Mouse (Mus musculus): ENCODE results near the gene Cdc25b. TPM values are rescaled to one million over a fixed set of nuclear protein-coding genes. Genes with fewer than 3 reads are reported as not detected.

Cdc25b gene
- polyA plus RNA-seq, 2 experiments, result 166 to 184 TPM

DNA sequence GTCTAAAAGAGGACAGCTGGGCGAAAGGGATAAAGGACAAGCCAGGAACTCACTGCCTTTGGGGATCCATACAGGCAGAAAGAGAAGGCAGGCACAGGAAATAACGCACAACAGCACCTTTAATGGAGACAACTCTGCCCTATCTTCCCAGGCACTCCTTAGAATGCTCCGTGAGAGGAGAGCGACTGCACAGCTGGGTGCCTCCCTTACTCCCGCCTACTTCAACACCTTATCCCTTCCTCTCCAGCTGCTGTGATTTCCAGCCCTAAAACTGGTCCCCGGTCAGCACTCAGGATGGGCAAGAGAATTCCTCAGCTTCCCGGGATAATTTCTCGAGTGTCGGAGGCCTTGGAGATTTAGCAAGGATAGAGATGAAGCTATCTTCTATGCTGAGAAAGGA is 15.8 kb upstream of the Cdc25b start:
- peaks cover 5 to 6% of the 10 kb centered on the region in 2 experiments; a peak in 3 of 4 replicates for H3K4me1 ChIP-seq (replicated peaks; ENCODE audit: control insufficient read depth in 2 of 2, insufficient read depth in 2 of 2, low read length in 1 of 2)
- WGBS (ENCODE audit: insufficient replicate concordance), result 17% methylated on average over 9 of the region's 9 CpGs
- ATAC-seq (ENCODE audit: insufficient read depth) (no peak), DNase-seq (ENCODE audit: low read depth in 3 of 3, low spot score in 3 of 3) (no peak)
- peaks cover 57% of the 10 kb centered on the region for H3K27me3 ChIP-seq (ENCODE audit: control insufficient read depth, insufficient read depth, low read length)
- H3K9me3 ChIP-seq (ENCODE audit: control insufficient read depth, low read length), result no peaks in the 10 kb centered on the region
- no peak for TF ChIP-seq CTCF (IDR thresholded peaks at IDR 0.05; ENCODE audit: low read depth)
- no peak for TF ChIP-seq EP300 (IDR thresholded peaks at IDR 0.05; ENCODE audit: low read depth)
- no peak overlapping the region for H3K9ac ChIP-seq (replicated peaks)
- no peaks in the 10 kb centered on the region for H3K36me3 ChIP-seq (replicated peaks; ENCODE audit: control insufficient read depth, insufficient read depth, low read depth)
- no peak overlapping the region for H3K4me2 ChIP-seq (ENCODE audit: low read depth)
- no peak overlapping the region for H3K27ac ChIP-seq
- H3K4me3 ChIP-seq (ENCODE audit: insufficient read depth in 1 of 2, low read depth in 2 of 2, low read length in 2 of 2), result no peak overlapping the region; a peak in 1 of 4 replicates

DNA sequence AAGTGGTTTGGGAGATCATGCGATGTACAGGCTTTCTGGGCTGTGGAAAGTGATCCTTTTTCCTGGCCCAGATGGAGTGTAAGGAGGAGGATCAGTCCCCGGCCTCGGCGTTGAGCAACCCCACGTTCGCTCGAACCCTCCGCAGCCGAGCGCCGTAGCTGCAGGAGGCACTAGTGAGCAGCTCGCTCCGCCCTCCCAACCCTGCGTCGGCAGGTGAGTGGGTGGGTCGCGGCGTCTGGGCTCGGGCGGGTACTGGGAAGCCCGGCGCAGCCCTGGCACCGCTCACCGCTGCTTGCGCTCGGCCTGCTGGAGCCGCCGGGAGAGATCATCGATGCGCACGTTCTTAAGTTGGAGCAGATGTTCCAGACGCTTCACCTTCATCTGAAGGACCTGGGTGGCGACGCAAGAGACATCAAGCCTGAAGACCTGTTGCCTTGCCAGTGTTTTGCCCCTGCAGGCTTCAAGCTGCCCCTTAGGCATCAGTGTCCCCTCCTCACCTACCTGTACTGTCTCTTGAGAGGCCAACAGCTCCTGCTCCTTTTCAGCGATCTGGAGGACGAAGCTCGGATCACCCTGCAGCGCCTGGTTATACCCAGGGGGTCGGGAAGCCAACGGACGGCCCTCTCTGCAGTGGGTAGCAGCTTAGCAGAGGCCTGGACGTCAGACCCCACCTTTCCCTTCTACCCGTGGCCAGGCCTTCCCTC is 15.2 kb upstream of the Cdc25b start:
- Histone ChIP-seq H3K9ac (replicated peaks) (no peak overlapping the region), H3K27me3 (ENCODE audit: control insufficient read depth, insufficient read depth, low read length) (peaks cover 57% of the 10 kb centered on the region), H3K36me3 (replicated peaks; ENCODE audit: control insufficient read depth, insufficient read depth, low read depth) (no peaks in the 10 kb centered on the region), H3K27ac (no peak overlapping the region), H3K9me3 (ENCODE audit: control insufficient read depth, low read length) (no peaks in the 10 kb centered on the region), H3K4me2 (ENCODE audit: low read depth) (peak overlapping the region; percentile 39), H3K4me1 (replicated peaks; ENCODE audit: control insufficient read depth in 2 of 2, insufficient read depth in 2 of 2, low read length in 1 of 2) (peaks cover 5 to 6% of the 10 kb centered on the region in 2 experiments; a peak in 3 of 4 replicates), H3K4me3 (ENCODE audit: insufficient read depth in 1 of 2, low read depth in 2 of 2, low read length in 2 of 2) (peak overlapping the region in 1 of 2 experiments; percentile 23; a peak in 1 of 4 replicates)
- no peak for ATAC-seq (ENCODE audit: insufficient read depth)
- DNase-seq (ENCODE audit: low read depth in 3 of 3, low spot score in 3 of 3), result no peak
- TF ChIP-seq CTCF (IDR thresholded peaks at IDR 0.05; ENCODE audit: low read depth) (peak; percentile 31), EP300 (IDR thresholded peaks at IDR 0.05; ENCODE audit: low read depth) (no peak)
- 8% methylated on average over 43 of the region's 43 CpGs for WGBS (ENCODE audit: insufficient replicate concordance)

DNA sequence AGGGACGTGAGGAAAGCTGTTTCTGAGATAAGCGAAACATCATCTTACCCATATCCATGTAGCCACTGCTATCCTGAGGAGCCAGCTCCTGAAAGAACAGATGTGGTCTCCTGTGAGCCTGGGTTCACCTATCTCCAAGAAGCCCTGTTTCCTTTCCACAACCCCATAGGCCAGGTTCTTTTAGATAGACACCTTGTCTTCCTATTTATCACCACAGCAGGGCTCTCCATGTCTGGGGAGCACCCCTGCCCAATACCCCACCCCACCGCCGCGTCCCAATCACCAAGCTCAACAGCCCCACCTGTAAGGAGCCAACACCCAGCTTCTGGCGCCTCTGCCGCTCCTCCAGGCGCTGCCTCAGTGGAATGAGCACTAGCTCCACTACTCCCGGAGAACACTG is 14.4 kb upstream of the Cdc25b start:
- H3K9me3 ChIP-seq (ENCODE audit: control insufficient read depth, low read length), result no peaks in the 10 kb centered on the region
- 18% methylated on average over 9 of the region's 9 CpGs for WGBS (ENCODE audit: insufficient replicate concordance)
- peaks cover 57% of the 10 kb centered on the region for H3K27me3 ChIP-seq (ENCODE audit: control insufficient read depth, insufficient read depth, low read length)
- ATAC-seq (ENCODE audit: insufficient read depth) (peak; percentile 44; the same call in 1 of the 2 replicates), DNase-seq (ENCODE audit: low read depth in 3 of 3, low spot score in 3 of 3) (no peak)
- H3K4me3 ChIP-seq (ENCODE audit: insufficient read depth in 1 of 2, low read depth in 2 of 2, low read length in 2 of 2), result no peak overlapping the region
- peaks cover 9 to 12% of the 10 kb centered on the region in 2 experiments for H3K4me1 ChIP-seq (replicated peaks; ENCODE audit: control insufficient read depth in 2 of 2, insufficient read depth in 2 of 2, low read length in 1 of 2)
- no peaks in the 10 kb centered on the region; the same call in 1 of the 2 replicates for H3K36me3 ChIP-seq (replicated peaks; ENCODE audit: control insufficient read depth, insufficient read depth, low read depth)
- H3K4me2 ChIP-seq (ENCODE audit: low read depth), result no peak overlapping the region
- no peak overlapping the region for H3K27ac ChIP-seq
- H3K9ac ChIP-seq (replicated peaks), result no peak overlapping the region
- TF ChIP-seq EP300 (IDR thresholded peaks at IDR 0.05; ENCODE audit: low read depth) (no peak), CTCF (IDR thresholded peaks at IDR 0.05; ENCODE audit: low read depth) (no peak)

DNA sequence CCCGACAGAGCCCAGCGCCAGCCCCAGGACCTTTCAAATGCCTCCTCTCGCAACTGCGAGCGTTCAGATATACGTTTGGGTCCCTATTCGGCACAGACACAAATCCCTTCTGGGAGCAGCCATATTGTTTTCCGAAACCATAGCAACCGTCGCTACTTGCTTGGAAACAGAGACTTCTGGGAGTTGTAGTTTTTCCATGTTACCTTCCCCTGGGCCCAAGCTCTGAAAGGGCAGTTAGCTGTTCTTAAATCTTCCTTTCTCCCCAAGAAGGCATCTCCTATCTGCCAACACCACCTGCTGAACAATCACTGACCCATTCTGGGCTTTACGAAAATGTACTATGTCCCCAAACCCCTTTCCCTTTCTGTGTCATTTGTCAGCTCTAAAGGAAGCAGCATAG is 12.0 kb upstream of the Cdc25b start:
- Histone ChIP-seq H3K27me3 (ENCODE audit: control insufficient read depth, insufficient read depth, low read length) (peaks cover 48% of the 10 kb centered on the region), H3K4me1 (replicated peaks; ENCODE audit: control insufficient read depth in 2 of 2, insufficient read depth in 2 of 2, low read length in 1 of 2) (peaks cover 22 to 24% of the 10 kb centered on the region in 2 experiments), H3K36me3 (replicated peaks; ENCODE audit: control insufficient read depth, insufficient read depth, low read depth) (no peaks in the 10 kb centered on the region; the same call in 1 of the 2 replicates), H3K9ac (replicated peaks) (no peak overlapping the region; the same call in 1 of the 2 replicates), H3K9me3 (ENCODE audit: control insufficient read depth, low read length) (no peaks in the 10 kb centered on the region), H3K4me3 (ENCODE audit: insufficient read depth in 1 of 2, low read depth in 2 of 2, low read length in 2 of 2) (peak overlapping the region; percentile 32 to 41; a peak in 3 of 4 replicates), H3K27ac (no peak overlapping the region), H3K4me2 (ENCODE audit: low read depth) (peak overlapping the region; percentile 59)
- peak; percentile 22; the same call in 1 of the 2 replicates for ATAC-seq (ENCODE audit: insufficient read depth)
- 2% methylated on average over 11 of the region's 11 CpGs for WGBS (ENCODE audit: insufficient replicate concordance)
- DNase-seq (ENCODE audit: low read depth in 3 of 3, low spot score in 3 of 3), result peak; percentile 68 to 74 (median 71)
- no peak for TF ChIP-seq CTCF (IDR thresholded peaks at IDR 0.05; ENCODE audit: low read depth)
- TF ChIP-seq EP300 (IDR thresholded peaks at IDR 0.05; ENCODE audit: low read depth), result no peak

DNA sequence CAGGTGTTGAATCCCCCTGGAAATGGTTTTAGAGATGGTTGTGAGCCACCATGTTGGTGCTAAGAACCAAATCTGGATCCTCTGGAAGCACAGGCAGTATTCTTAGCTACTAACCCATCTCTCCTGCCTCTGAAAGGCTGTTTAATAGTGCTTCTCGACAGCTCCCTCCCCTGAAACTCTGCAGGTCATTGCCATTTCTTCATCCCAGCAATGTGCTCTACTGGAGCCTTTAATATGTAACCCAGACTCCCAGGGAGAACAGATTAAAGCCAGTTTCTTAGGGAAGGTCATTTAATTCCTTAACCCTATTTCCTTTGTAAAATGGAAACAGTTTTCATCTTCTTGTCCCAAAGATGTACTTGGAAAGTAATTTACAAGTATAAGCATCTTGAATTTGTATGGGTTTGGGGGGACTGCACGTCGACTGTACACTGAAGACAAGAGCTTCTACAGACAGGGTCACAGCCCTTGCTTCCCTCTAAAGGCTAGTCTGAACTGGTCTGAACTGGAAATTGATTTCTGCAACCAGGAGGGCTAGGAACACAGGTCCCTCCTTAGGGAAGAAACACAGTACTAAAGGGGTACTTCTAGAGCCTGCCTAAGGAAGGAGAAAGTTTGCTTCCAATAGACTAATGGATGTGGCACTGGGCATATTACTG is 11.3 kb upstream of the Cdc25b start:
- H3K4me3 ChIP-seq (ENCODE audit: insufficient read depth in 1 of 2, low read depth in 2 of 2, low read length in 2 of 2), result no peak overlapping the region

More for the DNA sequence above, 11.3 kb upstream of the Cdc25b start:
- DNase-seq (ENCODE audit: low read depth in 3 of 3, low spot score in 3 of 3), result no peak
- 73% methylated on average over 3 of the region's 3 CpGs for WGBS (ENCODE audit: insufficient replicate concordance)
- Histone ChIP-seq H3K36me3 (replicated peaks; ENCODE audit: control insufficient read depth, insufficient read depth, low read depth) (no peaks in the 10 kb centered on the region; the same call in 1 of the 2 replicates), H3K9me3 (ENCODE audit: control insufficient read depth, low read length) (no peaks in the 10 kb centered on the region), H3K27ac (no peak overlapping the region), H3K9ac (replicated peaks) (no peak overlapping the region), H3K4me1 (replicated peaks; ENCODE audit: control insufficient read depth in 2 of 2, insufficient read depth in 2 of 2, low read length in 1 of 2) (peaks cover 24 to 25% of the 10 kb centered on the region in 2 experiments), H3K27me3 (ENCODE audit: control insufficient read depth, insufficient read depth, low read length) (peaks cover 41% of the 10 kb centered on the region), H3K4me2 (ENCODE audit: low read depth) (no peak overlapping the region)
- no peak for TF ChIP-seq EP300 (IDR thresholded peaks at IDR 0.05; ENCODE audit: low read depth)
- no peak for TF ChIP-seq CTCF (IDR thresholded peaks at IDR 0.05; ENCODE audit: low read depth)
- no peak for ATAC-seq (ENCODE audit: insufficient read depth)

Data from liver, embryonic 14.5 days (tissue).